Mouse (Mus musculus) thymus, postnatal 14 days (tissue): ENCODE data around the gene Pip5k1b.

ENCODE experiments used
- DNase-seq: peaks from one replicate; pipeline ENCODE4 v3.0.0; 2021

The Pip5k1b gene

GRCm38 (mm10) chr19:24514661-24515642, 40.7 kb downstream of the Pip5k1b start:
- DNase-seq: no peak

DNA sequence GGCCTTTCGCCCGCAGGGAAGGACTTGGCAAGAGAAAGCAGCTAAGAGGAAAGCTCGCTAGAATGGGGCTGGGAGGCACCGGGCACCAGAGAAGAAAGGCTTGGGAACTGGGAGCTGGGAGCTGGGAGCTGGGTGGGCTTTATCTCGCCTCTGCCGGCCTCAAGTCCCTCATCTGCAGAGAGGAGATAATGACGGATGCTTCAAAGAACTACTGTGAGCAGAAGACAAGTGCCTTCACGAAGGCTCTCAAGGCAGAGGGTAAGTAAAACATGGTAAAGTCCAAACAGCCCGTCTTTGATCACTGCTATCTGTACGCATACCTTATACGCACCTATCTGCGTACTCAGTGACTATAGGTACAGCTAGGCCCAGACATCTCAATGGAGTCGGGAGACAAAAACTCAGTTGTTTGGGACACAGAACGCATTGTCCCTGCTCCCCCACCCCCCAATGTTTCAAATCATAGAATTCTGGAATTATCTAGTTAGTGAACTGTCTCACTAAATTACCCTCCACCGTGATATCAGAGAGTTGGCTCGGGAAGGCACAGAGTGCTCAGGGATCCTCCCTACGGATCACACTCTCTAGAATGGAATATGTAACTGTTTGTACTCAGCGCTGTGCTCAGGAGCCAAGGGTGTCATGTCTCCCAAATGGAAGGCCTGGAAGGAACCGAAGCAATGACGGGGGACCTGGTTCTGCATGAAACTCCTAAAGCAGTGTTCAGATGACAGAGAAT, 42.4 kb downstream of the Pip5k1b start:
- no peak for DNase-seq

- no peak for DNase-seq
Measured at GRCm38 (mm10) chr19:24511939-24512338, 43.7 kb downstream of the Pip5k1b start.

DNA sequence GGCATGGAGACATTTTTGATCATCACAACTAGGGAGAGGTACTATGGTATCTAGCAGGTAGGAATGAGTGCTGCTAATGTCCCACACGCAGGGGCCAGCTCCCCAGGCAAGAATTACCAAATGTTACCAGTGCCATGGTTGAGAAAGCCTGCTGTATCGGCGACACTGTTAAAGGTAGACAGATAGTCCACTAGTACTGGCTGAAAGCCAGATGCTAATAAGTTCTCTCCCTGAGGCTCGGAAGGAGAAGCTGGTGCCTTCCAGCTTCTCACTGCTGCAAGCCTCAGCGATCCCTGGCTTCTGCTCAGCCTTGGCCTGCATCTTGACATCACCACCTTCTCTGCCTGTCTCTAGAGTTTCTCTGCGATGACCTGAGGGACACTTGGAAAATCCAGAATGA, 46.3 kb downstream of the Pip5k1b start:
- no peak for DNase-seq

DNA sequence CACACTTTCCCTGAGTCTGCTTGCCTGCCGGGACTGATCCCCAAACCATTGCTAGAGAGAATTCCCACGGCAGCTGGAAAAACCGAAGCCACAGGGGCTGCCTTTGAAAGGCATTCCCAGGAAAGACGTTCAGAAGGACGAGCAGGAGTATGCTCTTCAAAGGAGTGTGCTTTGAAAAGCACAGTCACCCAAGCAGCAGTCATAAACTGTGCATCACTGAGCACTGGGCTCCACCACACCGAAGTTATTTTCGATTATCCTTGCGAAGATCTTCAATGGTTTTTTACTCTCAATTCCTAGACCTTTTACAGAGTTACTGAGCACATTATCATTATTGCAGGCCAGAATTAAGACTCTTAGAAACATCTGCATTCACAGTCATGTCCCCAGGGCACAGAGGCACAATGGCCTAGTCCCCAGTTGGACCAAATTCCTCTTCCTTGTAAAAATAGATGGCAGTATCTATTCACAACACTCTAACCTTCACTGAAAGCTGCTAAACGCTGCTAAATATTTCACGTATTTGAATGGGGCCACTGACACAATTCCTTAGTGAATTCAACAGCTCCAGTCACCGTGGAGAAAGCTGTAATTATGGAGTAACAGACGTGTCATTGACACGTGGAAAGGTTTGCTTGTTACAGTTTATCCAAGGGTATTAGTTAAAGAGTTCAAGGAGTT, 47.4 kb downstream of the Pip5k1b start:
- no peak for DNase-seq

DNA sequence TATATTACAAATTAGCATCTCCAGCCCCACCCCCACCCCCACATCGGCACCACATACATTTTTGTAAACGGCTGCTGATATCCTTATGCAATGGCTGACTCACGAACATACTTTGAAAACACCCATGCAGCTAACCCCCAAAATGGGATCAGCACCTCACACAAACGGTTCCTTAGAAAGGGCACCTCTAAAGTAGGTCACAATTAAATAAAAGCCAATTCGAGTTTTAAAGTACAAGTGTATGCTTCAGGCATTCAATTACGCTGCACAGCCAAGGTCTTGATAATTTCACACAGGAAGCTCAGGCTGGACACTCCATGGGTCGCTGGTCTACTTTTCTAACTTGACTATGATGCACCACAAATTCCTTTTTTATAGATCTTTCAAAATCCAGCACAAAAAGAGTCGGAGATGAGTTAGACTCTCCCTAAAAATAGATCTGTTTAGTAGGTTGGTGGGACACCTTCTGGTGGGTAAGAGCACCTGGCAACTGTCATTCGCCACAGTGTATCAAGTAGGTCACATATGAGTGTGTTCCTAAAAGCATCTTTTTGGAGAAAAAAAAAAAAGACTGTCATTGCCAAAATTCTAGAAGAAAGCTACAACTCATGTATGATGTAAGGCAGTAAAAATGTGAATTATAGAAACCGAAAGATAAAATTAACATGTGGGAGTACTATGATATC, 52.8 kb downstream of the Pip5k1b start:
- DNase-seq: peak; percentile 40

DNA sequence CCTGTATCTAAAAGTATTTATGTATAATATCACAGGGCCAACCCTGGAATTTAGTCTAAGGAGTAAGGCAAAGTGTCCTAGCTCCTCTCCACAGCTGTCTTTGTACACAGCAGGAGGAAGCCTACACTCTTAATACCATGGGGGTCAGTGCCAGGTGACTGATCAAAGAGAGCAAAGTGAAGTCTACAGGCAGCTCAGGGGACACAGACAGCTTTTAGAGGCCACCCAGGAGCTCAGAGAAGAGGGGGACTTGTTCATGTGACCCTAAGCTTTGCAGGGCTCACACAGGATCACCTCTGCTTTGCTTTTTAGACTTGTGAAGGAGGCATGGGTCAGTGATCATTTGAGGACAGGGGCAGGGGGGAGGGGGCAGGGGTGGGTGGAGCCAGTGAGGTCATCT, 54.1 kb downstream of the Pip5k1b start:
- no peak for DNase-seq

DNA sequence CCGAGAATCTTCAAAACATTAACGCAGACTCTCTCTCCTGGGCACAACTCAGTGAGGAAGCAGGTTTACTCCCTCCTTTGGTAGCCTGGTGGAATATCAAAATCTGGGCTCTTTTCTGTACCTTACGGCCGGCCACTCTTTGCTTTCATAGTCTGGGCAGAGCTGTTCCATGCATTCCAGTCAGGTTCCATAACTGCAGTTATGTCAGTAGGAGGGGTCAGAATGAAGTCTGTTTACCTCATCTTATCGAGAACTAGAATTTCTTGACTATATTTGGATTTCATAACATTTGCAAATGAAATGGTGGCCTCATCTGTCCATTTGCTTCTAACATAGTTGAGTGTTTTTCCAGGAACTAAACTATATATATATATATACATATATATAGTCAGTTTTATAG, 55.2 kb downstream of the Pip5k1b start:
- no peak for DNase-seq

GRCm38 (mm10) chr19:24499291-24499690, 56.4 kb downstream of the Pip5k1b start:
- DNase-seq: no peak

DNA sequence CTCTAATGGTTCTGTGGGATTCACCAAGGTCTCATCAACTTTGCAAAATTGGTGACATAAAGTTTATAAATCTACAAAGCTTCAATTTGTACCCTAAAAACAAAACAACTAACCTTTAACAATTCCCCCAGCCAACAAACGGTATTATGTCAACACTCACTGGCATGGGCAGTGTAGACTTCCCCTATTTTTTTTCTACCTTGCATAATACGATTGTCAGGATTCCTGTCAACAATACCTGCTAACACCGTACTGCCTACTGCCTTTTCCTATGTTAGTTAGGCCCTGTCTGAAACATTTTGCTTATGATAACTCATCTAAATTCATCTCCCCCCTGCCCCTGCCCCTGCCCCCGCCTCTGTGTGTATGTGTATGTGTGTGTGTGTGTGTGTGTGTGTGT, 61.8 kb downstream of the Pip5k1b start:
- DNase-seq: no peak

- DNase-seq: no peak
Measured at GRCm38 (mm10) chr19:24491824-24492223, 63.8 kb downstream of the Pip5k1b start.

GRCm38 (mm10) chr19:24490275-24490674, 65.4 kb downstream of the Pip5k1b start:
- DNase-seq: no peak

DNA sequence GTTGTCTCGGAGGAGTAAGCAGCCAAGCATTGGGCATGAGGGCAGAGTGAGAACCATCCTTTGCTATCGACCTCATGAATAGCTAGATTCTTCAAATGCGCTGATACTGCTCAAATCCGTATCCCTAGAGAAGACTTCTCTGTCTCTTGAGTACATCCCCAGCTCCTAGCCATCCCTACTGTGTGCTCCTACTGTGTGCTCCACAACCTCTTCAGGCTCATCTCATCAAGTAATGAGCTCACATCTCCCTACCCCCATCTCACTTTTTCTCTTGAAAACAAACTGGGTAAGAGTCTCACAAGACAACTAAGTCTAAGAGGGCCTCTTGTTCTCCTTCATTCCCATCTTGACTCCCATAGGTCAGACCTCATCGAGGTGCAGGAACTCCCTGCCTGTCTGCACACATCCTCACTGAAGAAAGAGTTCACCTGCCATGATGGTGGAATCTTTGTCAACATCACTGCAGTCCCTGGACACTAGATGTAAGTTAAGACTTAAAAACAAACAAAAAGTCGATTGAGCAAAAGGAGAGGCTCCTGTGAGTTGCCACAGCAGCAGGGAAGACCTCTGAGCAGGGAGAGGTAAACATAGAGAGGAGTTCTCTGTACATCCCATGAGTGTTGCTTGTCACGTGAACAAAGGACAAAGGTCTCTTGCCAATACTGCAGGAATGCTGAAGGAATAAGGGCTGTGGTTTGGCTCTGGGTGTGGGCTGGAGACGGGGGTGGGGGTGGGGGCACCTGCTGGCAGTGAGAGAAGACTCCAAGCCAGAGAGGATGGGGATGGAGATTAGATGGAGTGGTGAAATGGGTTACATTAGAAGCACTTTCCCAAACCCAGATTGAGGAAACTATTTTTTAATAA, 69.0 kb downstream of the Pip5k1b start:
- no peak for DNase-seq

- no peak for DNase-seq
Measured at GRCm38 (mm10) chr19:24484612-24485194, 71.0 kb downstream of the Pip5k1b start.

DNA sequence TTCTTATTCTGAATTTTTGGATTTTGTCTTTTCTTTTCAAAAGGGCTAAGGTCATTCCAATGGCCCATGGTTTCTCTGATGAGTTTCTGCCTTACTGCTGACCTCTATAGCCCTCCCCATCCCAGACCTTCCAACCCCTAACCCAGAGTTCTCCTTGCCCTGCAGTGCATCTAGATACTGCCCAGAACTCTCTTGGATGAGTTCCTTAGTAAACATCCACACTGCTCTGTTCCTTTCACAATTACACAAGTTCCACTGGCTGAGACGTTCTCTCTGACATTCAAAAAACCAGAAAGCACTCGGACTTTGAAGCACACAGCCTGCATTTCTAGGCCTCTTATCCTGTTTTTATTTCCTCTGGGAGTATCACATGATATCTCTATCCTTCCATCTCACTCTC, 74.8 kb downstream of the Pip5k1b start:
- no peak for DNase-seq

DNA sequence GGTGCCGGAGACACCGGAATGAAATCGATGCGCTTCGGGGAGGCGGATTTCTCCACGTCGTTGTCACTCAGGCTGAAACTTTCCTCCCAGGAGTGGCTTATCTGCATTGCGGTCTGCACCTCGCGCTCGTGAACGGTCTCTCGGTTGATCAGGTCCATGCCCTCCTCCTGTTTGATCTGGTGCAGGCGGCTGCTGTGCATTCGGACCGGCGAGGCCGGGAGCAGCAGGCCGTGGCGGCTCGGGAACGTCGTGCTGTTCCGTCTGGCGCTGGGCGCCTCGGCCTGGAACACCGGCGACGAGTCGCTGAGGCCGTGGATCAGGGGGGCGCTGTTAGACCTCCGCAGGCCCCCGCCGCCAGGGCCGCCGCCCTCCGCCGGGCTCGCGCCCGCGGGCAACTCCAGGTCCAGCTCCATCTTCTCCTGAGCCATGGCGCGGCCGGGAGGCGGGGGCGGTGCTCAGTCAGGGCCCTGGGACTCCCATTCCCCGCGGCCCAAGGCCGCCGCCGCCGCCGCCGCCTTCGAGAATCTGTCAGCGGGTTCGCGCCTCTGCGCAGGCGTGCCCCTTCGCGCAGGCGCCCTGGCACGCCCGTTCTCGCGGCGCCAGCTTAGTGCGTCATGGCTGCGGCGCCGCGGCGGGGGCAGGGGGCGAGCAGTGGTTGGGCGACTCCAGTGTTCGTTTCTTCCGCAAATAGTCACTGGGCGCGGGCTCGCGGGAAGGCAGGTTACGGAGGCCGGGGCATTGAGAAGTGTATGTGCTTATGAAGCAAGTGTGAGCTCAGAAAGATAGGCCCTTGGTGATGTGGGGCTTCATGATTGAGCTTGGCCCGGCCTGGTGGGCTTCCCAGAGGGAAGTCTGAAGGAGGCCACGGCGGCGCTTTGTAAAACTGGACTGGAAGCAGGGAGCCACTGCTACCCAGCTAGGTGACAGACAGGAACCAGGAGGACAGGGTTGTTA, 78.5 kb downstream of the Pip5k1b start, which contains the start of gene Fam122a:
TSS of gene Fam122a (minus strand) at position 428 of the 954 bp plus-strand sequence.
- peak; percentile 94 for DNase-seq

DNA sequence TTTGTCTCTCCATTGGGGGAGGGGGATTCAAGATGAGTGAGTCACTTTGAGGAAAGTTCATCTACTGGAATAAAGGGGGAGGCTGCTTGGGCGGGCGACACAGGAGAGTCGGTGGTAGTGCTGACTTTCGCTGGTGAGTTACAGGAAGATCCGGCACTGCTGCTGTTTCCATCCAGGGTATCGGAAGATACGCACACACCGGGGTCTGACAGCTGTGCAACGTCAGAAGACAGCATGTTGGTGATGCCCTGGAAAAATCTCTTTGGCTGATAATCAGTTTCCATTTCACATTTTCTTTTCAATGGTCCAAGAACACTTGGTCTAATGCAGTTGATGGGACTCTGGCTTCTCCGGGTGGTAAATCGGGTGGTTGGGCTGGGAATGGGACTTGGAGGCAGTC, 79.2 kb downstream of the Pip5k1b start:
- peak; percentile 62 for DNase-seq

- DNase-seq: no peak
Measured at GRCm38 (mm10) chr19:24475281-24475680, 80.4 kb downstream of the Pip5k1b start.

DNA sequence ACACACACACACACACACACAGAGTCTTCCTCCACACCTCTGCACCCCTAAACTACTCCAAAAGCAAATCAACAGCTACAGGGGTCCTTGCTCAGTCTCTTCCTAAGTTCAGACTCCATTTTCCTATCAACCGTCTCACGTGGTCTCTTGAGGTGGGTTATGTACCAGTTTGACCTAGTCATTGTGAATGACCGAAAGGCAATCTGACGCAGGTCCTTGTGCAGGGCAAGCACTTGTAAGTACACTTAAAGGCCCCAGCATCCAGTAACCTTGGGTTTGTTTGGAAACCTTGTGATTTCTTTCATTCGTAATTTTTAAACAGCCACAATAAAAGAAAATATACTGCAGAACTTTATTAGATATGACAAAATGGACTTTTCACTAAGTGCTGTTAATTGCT, 83.2 kb downstream of the Pip5k1b start:
- DNase-seq: no peak

DNA sequence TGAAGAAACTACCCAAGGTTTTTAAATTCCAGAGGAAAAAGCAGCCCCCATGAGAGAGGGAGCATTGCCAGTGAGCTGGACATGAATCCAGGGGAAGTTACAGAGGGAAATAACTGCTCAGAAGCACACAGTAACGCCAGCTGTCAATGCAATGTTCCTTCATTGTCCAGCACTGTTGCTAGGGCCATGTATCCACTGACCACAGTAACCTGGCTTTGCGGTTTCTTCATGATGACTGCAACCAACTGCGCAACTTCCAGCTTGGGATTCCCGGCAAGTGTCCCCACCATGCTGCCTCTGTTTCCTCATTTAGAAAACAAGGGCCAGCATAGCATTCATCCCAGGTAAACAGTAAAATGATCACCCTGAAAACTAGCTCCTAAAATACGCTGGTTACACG, 84.1 kb downstream of the Pip5k1b start:
- DNase-seq: no peak
